ENCODE assay signal across 7 mouse cellular contexts in the genomic region with DNA sequence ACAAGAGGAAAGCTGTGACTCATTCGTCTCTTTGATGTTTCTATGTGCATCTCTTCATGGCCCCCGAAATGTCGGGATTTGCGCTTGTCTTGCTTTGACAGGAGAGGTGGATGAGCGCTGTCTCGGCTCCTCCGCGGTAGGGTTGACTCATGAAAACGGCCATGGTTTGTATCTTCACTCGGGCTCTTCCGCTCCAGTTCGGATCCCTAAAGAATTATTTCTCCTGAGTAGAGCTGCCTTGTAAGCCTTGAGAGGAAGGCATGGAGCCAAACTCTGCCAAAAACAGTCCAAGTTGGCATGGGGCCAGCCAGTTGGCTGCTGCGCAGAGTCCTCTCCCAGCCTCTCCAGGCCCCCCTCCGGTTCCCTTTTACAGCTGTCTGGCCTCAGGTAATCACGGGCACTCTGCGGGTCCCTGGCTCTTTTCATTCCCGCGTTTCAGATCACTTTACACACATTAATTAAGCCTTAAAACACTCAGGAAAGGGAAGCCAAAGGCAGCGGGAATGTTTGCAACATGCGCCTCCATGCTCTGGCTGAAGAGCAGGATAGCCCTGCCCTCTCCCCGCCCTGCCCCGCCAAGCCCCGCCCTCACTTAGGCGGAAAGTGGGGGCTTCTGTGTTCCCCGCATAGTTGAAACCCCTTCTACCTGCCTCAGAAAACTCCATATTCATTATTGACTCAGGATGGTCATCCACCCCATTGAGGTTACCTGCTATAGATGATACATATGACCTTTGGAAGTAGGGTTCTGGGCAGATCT. TPM values are rescaled to one million over a fixed set of nuclear protein-coding genes. Genes with fewer than 3 reads are reported as not detected.
DNase-seq lines count a peak whose midpoint lies in the region; ATAC-seq lines count a peak whose summit lies in the region.

No protein-coding gene starts in this region.

- intact Hi-C loops in left cerebral cortex, postnatal 14 days (cut with DNase I): no loop called here

- peak; percentile 9 for DNase-seq in NIH3T3 (ENCODE audit: low read depth)
- peak; percentile 80 for DNase-seq in adrenal gland, postnatal 25 days
- peak; percentile 61 to 66 for DNase-seq in frontal cortex, postnatal 10 days (ENCODE audit: low spot score in 2 of 2)
- DNase-seq in heart, postnatal 4 days: peak; percentile 88
- DNase-seq in left cerebral cortex, postnatal 14 days (ENCODE audit: low spot score in 2 of 2): peak; percentile 75 to 79
- peak; percentile 68 for DNase-seq in right cerebral cortex, adult 18-20 months

- ATAC-seq in inflammation-experienced regulatory T-cells, adult 6 months: no peak

RNA-seq across cellular contexts. Expression of gene Foxn3, which starts 7.0 kb away (rescaled TPM):
- 64.8 and 98.9 TPM in 2 replicates for total RNA-seq in adrenal gland, postnatal 25 days (2021)
- 100 to 1,000 TPM; 113 to 131 TPM for total RNA-seq in heart, postnatal 4 days (2021)
- total RNA-seq in left cerebral cortex, postnatal 14 days (2021): 10 to 100 TPM; 47.2 to 51.6 TPM
- polyA plus RNA-seq in inflammation-experienced regulatory T-cells, adult 6 months (2017; shearing (Covaris generic)): 100 to 1,000 TPM in 1 of 3 experiments, 10 to 100 TPM in 2; 65.0 to 119 (median 97.5) TPM

Comparison
In these comparisons a context has a peak if more than half of its experiments do, and no peak if none do; other contexts are left out.
1. DNase-seq: peak in every context shown above with its lines; median percentile 88 in heart, postnatal 4 days; 80 in adrenal gland, postnatal 25 days; 77 in left cerebral cortex, postnatal 14 days; 68 in right cerebral cortex, adult 18-20 months; 64 in frontal cortex, postnatal 10 days; 9 in NIH3T3.